Mouse (Mus musculus) heart, embryonic 13.5 days (tissue): ENCODE measurements at regions not wholly inside any gene's neighbourhood (a gene's known extent, or its start where the extent isn't known, plus 50 kb on each side); places are given as distances from the start of the nearest gene placed in this dataset.

Experiments
- ATAC-seq: fragments of 200-750 bp; cut with Nextera tagmentation; 2 replicates; pipeline ENCODE4 v1.8.0; 2017; ENCODE audit warnings: moderate TSS enrichment; ENCODE audit not compliant: insufficient number of reproducible peaks, low FRiP score, low TSS enrichment; ENCODE audit errors: extremely low read depth
- H3K27ac ChIP-seq: fragments of 300-500 bp; sonication (generic); replicated peaks from 2 replicates; pipeline ENCODE4 v1.5.1; 2015; ENCODE audit warnings: moderate library complexity, mild to moderate bottlenecking, inconsistent platforms
- H3K27me3 ChIP-seq: fragments of 300-500 bp; sonication (generic); replicated peaks from 2 replicates; pipeline ENCODE4 v1.6.1; 2015; ENCODE audit warnings: mild to moderate bottlenecking, inconsistent platforms
- H3K36me3 ChIP-seq: fragments of 300-500 bp; sonication (generic); 2 replicates; pipeline ENCODE4 v1.6.1; 2015; ENCODE audit warnings: mild to moderate bottlenecking, inconsistent platforms
- H3K4me1 ChIP-seq: fragments of 300-500 bp; sonication (generic); 2 replicates; pipeline ENCODE4 v1.6.1; 2015; ENCODE audit warnings: inconsistent platforms
- H3K4me2 ChIP-seq: fragments of 300-500 bp; sonication (generic); 2 replicates; pipeline ENCODE4 v1.6.1; 2015; ENCODE audit warnings: inconsistent platforms, mild to moderate bottlenecking, moderate library complexity
- H3K4me3 ChIP-seq: fragments of 300-500 bp; sonication (generic); 2 replicates; pipeline ENCODE4 v1.5.1; 2015; ENCODE audit warnings: moderate library complexity, mild to moderate bottlenecking, inconsistent platforms
- H3K9ac ChIP-seq: fragments of 300-500 bp; sonication (generic); 2 replicates; pipeline ENCODE4 v1.6.1; 2015; ENCODE audit warnings: inconsistent platforms, mild to moderate bottlenecking, moderate library complexity
- H3K9me3 ChIP-seq: fragments of 300-500 bp; sonication (generic); 2 replicates; pipeline ENCODE4 v1.6.1; 2016; ENCODE audit warnings: inconsistent platforms
- WGBS: fragments of 180-500 bp; shearing (Covaris S2); methylation state at CpG from one replicate; pipeline ENCODE4 v1.1.7; 2015; ENCODE audit warnings: mixed read lengths; 5-methylcytosine and 5-hydroxymethylcytosine counted together

DNA sequence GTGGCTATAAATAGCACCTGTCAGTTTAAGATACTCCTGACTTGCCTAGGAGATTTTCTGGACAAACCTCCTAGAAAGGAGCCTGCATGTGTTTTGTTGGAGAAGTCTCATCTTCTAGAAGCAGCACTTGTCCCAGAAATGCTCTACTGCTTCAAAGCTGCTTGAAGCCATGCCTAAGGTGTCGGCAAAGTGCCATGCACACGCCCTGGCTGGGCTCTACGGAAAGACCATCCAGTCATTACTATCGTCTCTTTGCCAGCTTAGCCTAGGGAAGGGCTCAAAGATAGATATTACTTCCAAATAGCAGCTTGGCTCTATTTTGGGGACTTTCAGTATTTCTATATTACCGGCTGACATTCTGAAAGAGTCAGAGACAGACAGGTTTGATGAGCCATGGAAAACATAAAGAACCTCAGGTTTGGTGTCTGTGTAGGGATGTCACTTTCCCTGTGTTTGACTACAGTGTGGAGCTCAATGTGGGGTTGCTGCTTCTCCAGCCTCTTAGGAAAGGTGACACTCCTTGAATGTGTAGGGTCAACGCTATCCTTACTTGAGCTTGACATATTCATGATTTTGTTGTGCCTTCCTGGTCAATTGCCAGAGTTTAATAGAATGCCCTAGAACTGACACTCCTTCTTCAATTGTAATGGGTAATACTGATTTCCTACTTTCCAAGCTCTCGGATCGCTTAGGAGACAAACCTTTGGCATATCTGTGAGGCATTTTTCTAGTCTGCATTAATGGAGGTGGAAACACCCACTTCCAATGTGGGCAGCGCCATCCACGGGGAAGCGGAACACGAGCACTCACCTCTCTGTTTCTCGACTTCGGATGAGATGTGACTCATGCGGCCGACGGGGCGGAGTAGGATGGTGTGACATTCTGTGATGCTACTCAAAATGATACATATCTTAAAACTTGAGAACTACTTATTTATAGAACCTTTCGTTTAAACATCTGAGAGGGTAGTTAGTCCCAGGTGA lies 251.3 kb downstream of the Enc1 start:
- 87% methylated on average over 19 of the region's 19 CpGs for WGBS
- no peak for ATAC-seq
- H3K4me1 ChIP-seq: peaks cover 23% of the 10 kb centered on the region
- H3K4me2 ChIP-seq: no peak overlapping the region
- peaks cover 25% of the 10 kb centered on the region for H3K27me3 ChIP-seq
- no peaks in the 10 kb centered on the region for H3K9me3 ChIP-seq
- no peak overlapping the region for H3K27ac ChIP-seq
- H3K36me3 ChIP-seq: no peaks in the 10 kb centered on the region
- H3K9ac ChIP-seq: no peak overlapping the region
- no peak overlapping the region for H3K4me3 ChIP-seq

DNA sequence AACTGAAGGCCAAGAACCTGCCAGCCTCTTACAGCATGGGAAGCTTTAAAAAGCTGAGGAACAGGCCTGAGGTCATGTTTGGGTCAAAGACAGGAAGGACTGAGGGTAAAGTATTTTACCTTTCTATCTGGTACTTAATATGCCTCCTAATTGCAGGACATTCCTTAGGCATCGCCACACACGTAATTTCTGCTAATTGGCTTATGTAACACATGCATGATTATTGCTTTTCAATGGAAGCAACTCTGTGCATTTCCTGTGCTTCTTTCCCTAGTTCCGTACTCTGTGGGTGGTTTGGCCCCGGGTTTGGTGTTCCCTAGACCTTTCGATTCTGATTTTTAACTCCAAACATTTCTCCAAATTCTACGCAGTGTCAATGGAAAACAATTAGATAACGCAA lies 249.2 kb downstream of the Enc1 start:
- Histone ChIP-seq H3K4me1 (peaks cover 29% of the 10 kb centered on the region), H3K9ac (no peak overlapping the region), H3K27ac (no peak overlapping the region), H3K27me3 (peaks cover 25% of the 10 kb centered on the region), H3K4me2 (no peak overlapping the region), H3K9me3 (no peaks in the 10 kb centered on the region), H3K4me3 (no peak overlapping the region), H3K36me3 (no peaks in the 10 kb centered on the region)
- WGBS: 69% methylated on average over 7 of the region's 7 CpGs
- ATAC-seq: no peak

GRCm38 (mm10) chr13:97489721-97490120 lies 248.8 kb downstream of the Enc1 start:
- Histone ChIP-seq H3K36me3 (no peaks in the 10 kb centered on the region), H3K27ac (no peak overlapping the region), H3K4me3 (no peak overlapping the region), H3K9ac (no peak overlapping the region), H3K27me3 (peaks cover 25% of the 10 kb centered on the region), H3K9me3 (no peaks in the 10 kb centered on the region), H3K4me1 (peaks cover 33% of the 10 kb centered on the region), H3K4me2 (no peak overlapping the region)
- 63% methylated on average over 4 of the region's 4 CpGs for WGBS
- no peak for ATAC-seq

- Histone ChIP-seq H3K27me3 (peaks cover 21% of the 10 kb centered on the region), H3K4me2 (no peak overlapping the region), H3K36me3 (no peaks in the 10 kb centered on the region), H3K4me3 (no peak overlapping the region), H3K4me1 (peaks cover 37% of the 10 kb centered on the region), H3K9ac (no peak overlapping the region), H3K9me3 (no peaks in the 10 kb centered on the region), H3K27ac (no peak overlapping the region)
- ATAC-seq: no peak
- WGBS: 34% methylated on average over 5 of the region's 5 CpGs
These were observed 248.1 kb downstream of the Enc1 start for GRCm38 (mm10) chr13:97489029-97489428.

- Histone ChIP-seq H3K4me2 (no peak overlapping the region), H3K4me1 (peaks cover 41% of the 10 kb centered on the region), H3K36me3 (no peaks in the 10 kb centered on the region), H3K27me3 (peaks cover 16% of the 10 kb centered on the region), H3K9ac (no peak overlapping the region), H3K4me3 (no peak overlapping the region), H3K27ac (no peak overlapping the region), H3K9me3 (no peaks in the 10 kb centered on the region)
- 63% methylated on average over 5 of the region's 5 CpGs for WGBS
- ATAC-seq: no peak
These were observed 247.6 kb downstream of the Enc1 start for GRCm38 (mm10) chr13:97488518-97488917.

DNA sequence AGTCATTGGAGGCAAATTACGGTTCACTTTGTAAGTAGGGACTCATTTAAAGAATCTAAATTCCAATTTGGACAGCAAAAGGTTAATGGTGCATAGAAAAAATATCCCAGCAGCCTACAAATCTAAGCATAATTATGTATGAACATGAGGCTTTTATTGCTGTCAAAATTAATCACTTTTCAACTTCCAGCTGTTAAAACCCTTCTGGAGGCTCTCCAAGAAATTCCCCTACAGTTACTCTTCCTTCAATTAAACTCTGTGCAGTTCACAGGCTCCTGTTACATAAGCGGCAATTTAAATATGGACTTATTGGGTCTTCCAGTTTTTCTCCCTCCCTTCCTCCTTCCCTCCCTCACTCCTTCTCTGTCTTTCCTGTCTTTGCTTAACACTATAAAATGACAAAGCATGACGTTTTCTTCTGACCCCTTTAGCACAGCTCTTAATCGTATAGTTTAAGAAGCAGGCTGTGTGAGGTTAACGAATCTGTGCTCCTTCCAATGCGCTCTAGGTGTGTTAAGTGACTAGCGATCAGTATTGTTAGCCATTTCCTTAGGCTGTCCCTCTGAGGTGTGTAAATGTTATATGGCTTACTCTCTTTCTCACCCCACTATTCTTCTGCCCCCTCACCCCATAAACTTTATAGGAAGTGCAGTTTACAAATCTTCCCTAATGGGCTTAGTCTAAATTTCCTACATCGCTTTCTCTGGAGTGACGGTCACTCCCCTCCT lies 247.0 kb downstream of the Enc1 start:
- peaks cover 38% of the 10 kb centered on the region for H3K4me1 ChIP-seq
- 74% methylated on average over 9 of the region's 9 CpGs for WGBS
- peaks cover 12% of the 10 kb centered on the region for H3K27me3 ChIP-seq
- ATAC-seq: no peak
- H3K36me3 ChIP-seq: no peaks in the 10 kb centered on the region
- no peak overlapping the region for H3K4me3 ChIP-seq
- no peak overlapping the region for H3K4me2 ChIP-seq
- H3K9ac ChIP-seq: no peak overlapping the region
- H3K27ac ChIP-seq: no peak overlapping the region
- H3K9me3 ChIP-seq: no peaks in the 10 kb centered on the region

- Histone ChIP-seq H3K36me3 (no peaks in the 10 kb centered on the region), H3K4me3 (no peak overlapping the region), H3K9me3 (no peaks in the 10 kb centered on the region; the same call in 1 of the 2 replicates), H3K4me1 (peaks cover 38% of the 10 kb centered on the region), H3K4me2 (no peak overlapping the region), H3K27me3 (no peaks in the 10 kb centered on the region), H3K27ac (no peak overlapping the region), H3K9ac (no peak overlapping the region)
- ATAC-seq: no peak
- WGBS: 81% methylated on average over 2 of the region's 2 CpGs
These were observed 245.6 kb downstream of the Enc1 start for GRCm38 (mm10) chr13:97486490-97486889.

- no peak overlapping the region for H3K27ac ChIP-seq
- H3K36me3 ChIP-seq: no peaks in the 10 kb centered on the region
- no peaks in the 10 kb centered on the region; the same call in 1 of the 2 replicates for H3K9me3 ChIP-seq
- H3K4me3 ChIP-seq: no peak overlapping the region
- no peaks in the 10 kb centered on the region for H3K27me3 ChIP-seq
- no peak overlapping the region for H3K9ac ChIP-seq
- peaks cover 38% of the 10 kb centered on the region for H3K4me1 ChIP-seq
- no peak for ATAC-seq
- no peak overlapping the region for H3K4me2 ChIP-seq
- 83% methylated on average over 5 of the region's 5 CpGs for WGBS
These were observed 245.0 kb downstream of the Enc1 start for GRCm38 (mm10) chr13:97485886-97486285.

- WGBS: 54% methylated on average over 20 of the region's 20 CpGs
These were observed 244.1 kb downstream of the Enc1 start for GRCm38 (mm10) chr13:97484808-97485545.

GRCm38 (mm10) chr13:97483681-97484080 lies 242.8 kb downstream of the Enc1 start:
- 44% methylated on average over 8 of the region's 8 CpGs for WGBS
- Histone ChIP-seq H3K27ac (no peak overlapping the region), H3K4me2 (no peak overlapping the region), H3K36me3 (no peaks in the 10 kb centered on the region), H3K9ac (no peak overlapping the region), H3K4me1 (peaks cover 24% of the 10 kb centered on the region), H3K4me3 (no peak overlapping the region), H3K27me3 (no peaks in the 10 kb centered on the region), H3K9me3 (no peaks in the 10 kb centered on the region; the same call in 1 of the 2 replicates)
- no peak for ATAC-seq

More at GRCm38 (mm10) chr13:97484808-97485545, 244.1 kb downstream of the Enc1 start:
- ATAC-seq: no peak
- Histone ChIP-seq H3K9me3 (no peaks in the 10 kb centered on the region; the same call in 1 of the 2 replicates), H3K4me1 (peaks cover 34% of the 10 kb centered on the region), H3K4me2 (no peak overlapping the region), H3K36me3 (no peaks in the 10 kb centered on the region), H3K4me3 (no peak overlapping the region), H3K9ac (no peak overlapping the region), H3K27ac (no peak overlapping the region), H3K27me3 (no peaks in the 10 kb centered on the region)

DNA sequence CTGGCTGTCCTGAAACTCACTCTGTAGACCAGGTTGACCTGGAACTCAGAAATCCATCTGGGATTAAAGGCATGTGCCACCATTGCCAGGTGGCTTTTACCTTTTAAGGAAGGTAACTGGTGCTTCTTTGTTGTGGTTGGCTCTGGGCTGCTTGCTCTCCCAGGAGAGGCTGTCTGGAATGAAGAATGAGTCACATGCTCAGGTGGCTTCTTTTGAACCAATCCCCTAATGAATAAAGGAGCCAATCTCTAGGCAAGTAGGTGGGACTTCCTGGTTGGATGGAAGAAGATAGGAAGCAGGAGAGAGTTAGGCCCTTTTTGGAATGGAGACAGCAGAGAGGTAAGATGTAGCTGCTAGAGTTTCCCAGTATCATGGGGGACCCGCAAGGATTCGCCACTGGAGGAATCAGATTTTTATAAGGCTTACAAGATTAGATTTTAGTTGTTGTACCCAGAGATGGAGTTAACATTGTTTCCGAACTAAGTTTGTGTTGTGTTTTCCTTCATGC lies 241.6 kb downstream of the Enc1 start:
- Histone ChIP-seq H3K9ac (no peak overlapping the region), H3K9me3 (no peaks in the 10 kb centered on the region; the same call in 1 of the 2 replicates), H3K36me3 (no peaks in the 10 kb centered on the region), H3K4me2 (no peak overlapping the region), H3K4me3 (no peak overlapping the region), H3K4me1 (peaks cover 18% of the 10 kb centered on the region), H3K27me3 (no peaks in the 10 kb centered on the region), H3K27ac (no peak overlapping the region)
- 83% methylated on average over 3 of the region's 3 CpGs for WGBS
- ATAC-seq: no peak
